Mouse (Mus musculus) adrenal gland, postnatal 25 days (tissue): ENCODE results near the gene Wdr20. TPM values are rescaled to one million over a fixed set of nuclear protein-coding genes. Genes with fewer than 3 reads are reported as not detected.
A peak's percentile ranks its signal among the peaks of the same experiment; 100 is the strongest.
"Not testable (repeated sequence)": the region's sequence is repeated elsewhere in the genome, so short reads cannot be mapped to it uniquely, and the experiment has no call there.

Experiments used
- DNase-seq: peaks from one replicate; pipeline ENCODE4 v3.0.0; 2021; ENCODE audit warnings: mixed read lengths
- total RNA-seq: library from RNA; stranded (reverse); gene quantifications from 2 replicates; pipeline ENCODE4 v1.2.3, GENCODE M21; 2021

Wdr20 gene
- total RNA-seq, 1 experiment from 2014 or later: 51.1 TPM

DNA sequence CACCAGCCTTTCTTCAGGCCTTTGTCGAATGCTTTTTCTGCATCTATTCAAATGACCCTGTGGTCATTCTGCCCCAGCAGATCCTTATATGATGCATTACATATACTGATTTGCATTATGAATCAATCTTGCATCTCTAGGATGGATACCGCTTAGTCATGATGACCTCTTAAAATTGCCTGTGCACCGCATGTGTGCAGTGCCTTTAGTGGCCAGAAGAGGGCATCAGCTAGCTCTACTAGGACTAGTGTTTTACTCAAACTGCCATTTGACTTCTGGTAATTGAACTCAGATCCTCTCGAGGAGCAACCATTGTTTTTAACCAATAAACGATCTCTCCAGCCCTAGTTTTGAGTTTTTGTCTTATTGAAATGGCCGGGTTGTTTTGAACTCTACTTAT lies 24.0 kb upstream of the Wdr20 start:
- no peak for DNase-seq

DNA sequence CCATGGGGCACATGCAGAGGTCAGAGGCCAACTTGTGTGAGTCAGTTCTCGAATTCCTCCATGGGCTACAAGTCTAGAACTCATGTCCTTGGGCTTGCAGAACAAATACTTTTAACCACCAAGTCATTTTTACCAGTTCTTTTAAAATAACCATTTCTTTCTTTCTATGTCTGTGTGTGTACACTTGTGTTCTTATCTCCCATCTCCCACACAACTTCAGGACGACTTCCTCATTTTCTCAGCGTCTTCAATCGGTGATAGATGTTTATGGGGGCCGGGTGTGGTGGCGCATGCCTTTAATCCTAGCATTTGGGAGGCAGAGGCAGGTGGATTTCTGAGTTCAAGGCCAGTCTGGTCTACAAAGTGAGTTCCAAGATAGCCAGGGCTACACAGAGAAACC lies 23.5 kb upstream of the Wdr20 start:
- no peak for DNase-seq

DNA sequence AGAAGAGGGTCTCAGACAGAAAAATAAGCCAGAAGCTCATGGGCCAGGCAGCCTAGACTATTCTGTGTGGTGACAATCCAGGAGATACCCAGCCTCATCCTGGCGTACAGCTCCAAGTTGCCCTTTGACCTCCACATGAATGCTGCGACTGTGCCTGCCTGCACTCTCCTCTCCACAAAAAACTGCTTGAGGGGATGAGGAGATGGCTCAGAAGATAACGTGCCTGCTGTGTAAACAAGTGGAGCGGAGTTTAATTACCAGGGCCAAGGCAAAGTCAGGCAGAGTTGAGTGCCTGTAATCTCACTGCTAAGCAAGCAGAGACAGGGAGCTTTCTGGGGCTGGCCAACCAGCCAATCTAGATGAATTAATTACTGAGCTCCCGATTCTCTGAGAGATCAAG lies 21.7 kb upstream of the Wdr20 start:
- DNase-seq: no peak

DNA sequence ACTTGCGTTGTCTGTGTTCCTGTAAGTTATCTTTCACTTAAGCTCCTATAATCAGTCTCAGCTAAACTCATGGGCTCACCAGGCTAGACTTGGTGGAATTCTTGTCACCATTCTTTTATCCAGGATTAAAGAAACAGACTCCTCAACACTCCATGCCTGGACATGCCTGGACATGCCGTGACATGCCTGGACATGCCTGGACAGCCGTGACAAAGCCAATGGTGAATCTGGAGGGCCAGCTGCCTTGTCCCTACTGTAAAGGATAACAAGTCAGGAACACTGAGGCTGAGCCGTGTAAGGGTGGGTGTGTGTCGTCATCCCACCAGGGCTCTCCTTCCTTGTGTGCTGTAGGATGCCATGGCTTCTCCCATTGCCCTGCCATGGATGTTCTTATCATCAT lies 12.7 kb upstream of the Wdr20 start:
- no peak for DNase-seq

DNA sequence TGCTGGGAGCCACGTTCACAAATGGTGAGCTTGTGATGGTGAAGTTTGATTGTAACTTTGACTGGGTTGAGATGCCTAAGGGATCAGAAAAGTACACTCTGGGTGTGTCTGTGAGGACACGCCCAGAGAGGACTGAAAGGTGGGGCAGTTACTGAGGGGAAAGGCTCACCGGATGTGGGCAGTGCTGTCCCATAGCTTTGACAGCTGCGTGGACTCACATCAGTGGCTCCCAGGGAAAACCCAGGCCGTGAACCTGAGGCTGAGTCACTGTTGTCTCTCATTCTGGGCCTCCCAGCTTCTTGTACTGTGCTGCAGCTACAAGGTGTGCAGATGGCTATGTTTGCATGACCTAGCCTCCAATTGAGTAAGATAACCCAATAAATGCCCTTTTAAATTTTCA lies 12.3 kb upstream of the Wdr20 start:
- no peak for DNase-seq

DNA sequence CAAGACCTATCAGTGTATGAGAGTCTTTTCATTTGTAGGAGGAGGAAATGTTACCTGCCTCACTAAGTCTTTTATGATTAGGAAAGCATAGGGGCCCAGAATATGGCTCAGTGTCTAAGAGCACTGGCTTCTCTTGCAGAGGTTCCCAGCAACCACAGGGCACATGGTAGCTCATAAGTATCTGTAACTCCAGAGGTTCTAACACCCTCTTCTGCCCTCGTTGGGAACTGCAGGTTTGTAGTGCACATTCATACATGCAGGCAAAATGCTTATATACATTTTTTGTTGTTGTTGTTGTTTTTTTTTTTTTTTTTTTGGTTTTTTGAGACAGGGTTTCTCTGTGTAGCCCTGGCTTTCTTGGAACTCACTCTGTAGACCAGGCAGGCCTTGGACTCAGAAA lies 11.3 kb upstream of the Wdr20 start:
- DNase-seq: no peak

DNA sequence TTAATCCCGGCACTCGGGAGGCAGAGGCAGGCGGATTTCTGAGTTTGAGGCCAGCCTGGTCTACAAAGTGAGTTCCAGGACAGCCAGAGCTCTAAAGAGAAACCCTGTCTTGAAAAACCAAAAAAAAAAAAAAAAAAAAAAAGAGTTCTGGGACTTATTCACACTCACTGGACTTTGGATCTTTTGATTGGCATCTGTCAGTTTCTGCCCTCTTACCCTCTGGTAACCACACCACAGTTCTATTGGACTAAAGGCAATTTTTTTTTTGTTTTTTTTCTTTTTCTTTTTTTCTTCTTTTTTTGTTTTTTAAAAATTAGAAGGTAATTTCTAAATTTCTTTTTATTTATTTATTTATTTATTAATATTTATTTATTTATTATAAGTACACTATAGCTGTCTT lies 4.5 kb upstream of the Wdr20 start:
- DNase-seq: not testable (repeated sequence)

DNA sequence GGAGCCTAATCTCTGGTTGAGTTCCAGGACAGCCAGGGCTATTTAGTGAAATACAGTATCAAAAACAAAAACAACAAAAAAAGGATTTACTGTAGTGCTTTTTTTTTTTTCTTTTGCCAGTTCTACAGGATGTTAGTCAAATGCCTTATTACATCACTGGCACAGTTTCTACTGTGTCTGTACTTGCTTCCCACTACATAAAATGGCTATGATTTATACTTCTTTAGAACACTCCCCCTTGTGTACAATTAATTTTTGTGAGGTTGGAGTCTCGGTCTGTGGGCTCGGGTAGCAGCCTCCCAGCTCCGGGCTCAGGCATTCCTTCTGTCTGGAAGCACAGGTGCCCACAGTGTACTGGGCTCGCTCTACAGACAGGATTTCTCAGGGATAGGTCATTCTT lies 1.1 kb upstream of the Wdr20 start:
- no peak for DNase-seq

DNA sequence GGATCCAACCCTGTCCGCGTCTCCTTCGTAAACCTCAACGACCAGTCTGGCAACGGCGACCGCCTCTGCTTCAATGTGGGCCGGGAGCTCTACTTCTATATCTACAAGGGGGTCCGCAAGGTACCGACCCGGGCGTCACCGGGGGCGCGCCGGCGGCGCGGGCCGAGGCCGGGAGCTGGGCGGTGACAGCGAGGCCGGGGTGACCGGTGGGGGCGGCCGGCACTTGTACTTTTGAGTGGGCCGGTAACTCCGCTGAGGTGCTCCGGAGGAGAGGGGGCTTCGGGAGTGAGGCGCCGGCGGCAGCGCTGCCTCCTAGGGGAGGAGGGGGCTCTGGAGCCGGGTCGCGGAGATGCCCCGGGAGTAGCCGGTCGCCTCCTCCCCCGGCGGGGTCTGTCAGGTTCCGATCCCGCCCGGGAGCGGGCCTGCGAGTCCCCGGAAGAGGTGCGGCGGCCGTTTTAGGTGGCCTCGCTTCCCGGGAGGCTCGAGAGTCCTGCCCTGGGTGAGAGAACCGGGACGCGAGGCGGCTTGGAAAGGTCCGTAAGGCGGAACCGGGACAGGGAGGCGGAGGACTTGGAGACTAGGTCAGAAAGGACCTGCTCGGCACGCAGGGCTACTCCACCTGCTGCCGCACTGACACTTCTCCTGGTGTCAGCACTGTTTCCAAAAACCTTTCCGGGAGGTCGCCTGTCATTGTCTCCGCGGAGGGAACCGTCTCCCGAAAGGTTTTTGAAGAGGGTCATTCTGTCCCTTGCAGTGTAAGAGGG lies 596 bp downstream of the Wdr20 start:
- DNase-seq: peak; percentile 41

DNA sequence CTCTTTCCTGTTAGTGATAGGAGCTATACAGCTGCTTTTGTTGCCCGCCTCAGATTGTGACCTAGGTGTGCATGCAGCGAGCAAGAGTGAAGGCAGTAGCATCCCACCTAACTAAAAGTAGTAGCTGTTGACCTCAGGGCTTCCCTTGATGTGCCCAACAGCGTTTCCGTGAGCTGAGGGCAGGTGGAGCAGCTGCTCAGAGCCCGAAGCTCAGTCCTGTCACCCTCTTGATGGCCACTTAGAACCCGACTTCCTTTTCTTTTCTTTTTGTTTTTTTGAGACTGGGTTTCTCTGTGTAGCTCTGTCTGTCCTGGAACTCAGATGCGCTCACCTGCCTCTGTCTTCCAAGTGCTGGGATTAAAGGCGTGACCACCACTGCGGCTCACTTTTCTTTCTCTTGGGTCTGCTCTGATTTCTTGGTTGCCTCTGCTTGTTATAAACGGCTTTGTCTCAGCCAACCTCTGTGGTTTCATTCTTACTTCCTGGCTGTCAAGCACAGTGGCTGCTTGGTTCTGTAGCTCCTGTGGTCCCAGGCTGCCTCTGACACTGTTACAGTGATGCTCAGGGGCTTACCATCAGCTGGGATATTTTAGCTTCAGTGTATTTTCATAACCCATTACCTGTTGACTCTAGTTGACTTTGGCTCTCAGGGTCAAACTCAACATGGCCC lies 13.2 kb downstream of the Wdr20 start:
- no peak for DNase-seq

DNA sequence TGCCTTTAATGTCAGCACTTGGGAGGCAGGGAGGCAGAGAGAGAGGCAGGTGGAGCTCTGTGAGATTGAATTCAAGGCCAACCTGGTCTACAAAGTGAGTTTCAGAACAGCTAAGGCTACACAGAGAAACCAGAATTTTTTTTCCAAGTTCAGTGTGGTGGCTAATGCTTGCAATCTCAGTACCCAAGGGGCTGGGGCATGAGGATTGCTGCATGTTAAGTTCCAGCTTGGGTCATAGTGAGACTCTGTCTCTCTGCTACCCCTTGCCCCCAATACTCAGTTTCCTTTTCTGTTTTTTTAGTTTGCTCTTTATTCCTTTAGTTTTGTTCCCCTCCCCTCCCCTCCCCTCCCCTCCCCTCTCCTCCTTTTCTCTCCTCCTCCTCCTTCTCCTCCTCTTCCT lies 15.0 kb downstream of the Wdr20 start:
- DNase-seq: no peak

DNA sequence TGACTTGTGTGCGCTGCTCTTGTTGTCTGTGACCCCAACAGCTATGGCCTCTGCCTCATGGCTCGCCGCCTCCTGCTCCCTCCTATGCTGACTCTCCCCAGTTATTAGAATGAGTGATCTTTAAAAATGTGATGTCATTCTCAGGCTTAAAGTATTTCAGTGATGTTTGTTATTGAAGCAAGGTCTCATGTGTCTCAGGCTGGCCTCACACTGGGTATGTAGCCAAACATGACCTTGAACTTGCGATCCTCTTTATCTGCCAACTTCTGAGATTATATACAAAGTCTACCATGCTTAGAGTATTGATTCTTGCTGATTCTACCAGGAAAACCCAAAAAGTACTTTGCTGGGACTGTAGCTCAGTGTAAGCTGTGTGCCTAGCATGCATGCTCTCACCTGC lies 16.2 kb downstream of the Wdr20 start:
- no peak for DNase-seq

DNA sequence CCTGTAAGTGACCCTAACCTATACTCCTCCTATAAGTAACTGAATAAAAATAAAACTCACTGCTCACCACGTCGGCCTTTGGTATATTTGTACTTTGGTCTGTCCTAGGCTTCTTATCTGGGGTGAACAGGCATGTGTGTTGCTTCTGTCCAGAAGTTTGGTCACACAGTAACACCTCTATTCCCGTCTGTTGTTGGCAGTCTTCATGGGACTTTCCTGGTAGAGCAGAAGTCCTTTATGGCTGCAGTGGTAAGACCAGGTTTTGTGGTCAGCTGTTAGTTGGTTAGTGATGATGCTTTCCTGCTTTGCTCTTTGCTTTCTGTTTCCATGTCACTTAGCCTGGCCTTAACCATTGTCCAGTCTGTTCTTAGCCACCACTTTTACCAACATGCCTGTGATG lies 19.4 kb downstream of the Wdr20 start:
- DNase-seq: no peak

DNA sequence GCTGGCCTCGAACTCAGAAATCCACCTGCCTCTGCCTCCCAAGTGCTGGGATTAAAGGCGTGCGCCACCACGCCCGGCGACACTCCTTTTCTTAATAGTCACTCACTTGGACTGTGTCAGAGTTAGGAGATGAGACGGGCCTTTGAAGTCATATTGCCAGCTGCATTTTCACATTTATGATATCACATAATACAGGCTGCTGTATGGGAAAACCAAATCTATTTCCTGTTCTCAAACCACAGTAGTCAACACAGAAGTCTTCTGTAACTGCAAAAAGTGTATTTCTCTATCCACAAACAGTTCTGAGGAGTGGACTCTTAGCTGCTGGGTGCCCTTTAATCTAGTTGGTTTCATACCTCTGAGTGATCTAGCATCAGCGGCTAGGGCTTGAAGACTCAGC lies 21.2 kb downstream of the Wdr20 start:
- DNase-seq: no peak

DNA sequence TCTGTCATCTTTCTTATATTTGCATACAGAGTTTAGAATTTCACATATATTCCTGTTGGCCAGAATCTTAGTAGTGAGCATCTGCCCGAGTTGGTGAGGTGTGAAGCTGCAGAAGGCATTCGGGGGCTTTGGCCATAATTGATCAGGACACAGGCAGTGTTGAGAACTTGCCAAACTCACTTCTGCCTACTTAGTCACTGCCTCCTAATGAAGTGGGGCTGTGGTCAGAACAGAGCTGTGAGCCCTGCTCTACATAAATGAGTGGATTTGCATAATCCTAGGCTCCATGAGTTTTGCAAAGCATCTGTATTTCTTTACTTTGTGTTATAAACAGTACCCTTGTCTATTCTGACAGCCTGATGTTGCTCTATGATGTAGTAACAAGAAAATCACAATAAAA lies 24.6 kb downstream of the Wdr20 start:
- no peak for DNase-seq

DNA sequence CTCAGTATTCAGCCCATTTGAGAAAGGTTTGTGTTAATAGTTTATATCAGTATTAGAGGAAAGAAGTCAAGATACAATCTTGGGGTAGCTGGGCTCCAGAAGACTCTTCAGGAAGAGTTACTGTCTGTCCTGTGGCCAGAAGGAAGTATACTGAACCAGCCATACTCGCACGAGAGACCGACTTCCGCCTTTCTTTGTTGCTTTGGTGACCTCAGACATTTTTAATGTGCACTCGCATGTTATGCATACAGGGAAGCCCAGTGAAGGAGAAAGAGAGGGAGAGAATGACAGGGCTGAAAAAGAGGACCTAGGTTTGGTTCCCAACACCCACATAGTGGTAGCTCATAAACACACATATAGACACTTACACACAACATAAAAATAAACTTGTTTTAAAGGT lies 26.8 kb downstream of the Wdr20 start:
- DNase-seq: no peak

DNA sequence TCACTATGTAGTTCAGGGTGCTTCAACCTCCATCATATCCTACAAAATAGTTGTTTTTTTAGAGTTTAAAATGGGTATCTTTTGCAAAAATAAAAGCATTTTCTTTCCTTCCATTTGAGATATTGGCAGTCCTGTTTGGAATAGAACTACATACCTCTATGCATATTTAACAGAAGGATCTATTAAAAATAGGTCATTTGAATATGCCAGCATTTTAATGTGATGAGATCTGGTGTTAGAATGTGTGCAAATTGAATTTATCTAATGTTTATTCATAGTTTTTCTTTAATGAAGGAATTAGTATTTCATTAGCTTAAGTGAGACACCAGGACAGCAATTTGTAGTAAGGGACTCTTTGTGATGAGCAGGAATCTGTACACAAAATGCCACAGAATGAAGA lies 30.8 kb downstream of the Wdr20 start:
- no peak for DNase-seq

DNA sequence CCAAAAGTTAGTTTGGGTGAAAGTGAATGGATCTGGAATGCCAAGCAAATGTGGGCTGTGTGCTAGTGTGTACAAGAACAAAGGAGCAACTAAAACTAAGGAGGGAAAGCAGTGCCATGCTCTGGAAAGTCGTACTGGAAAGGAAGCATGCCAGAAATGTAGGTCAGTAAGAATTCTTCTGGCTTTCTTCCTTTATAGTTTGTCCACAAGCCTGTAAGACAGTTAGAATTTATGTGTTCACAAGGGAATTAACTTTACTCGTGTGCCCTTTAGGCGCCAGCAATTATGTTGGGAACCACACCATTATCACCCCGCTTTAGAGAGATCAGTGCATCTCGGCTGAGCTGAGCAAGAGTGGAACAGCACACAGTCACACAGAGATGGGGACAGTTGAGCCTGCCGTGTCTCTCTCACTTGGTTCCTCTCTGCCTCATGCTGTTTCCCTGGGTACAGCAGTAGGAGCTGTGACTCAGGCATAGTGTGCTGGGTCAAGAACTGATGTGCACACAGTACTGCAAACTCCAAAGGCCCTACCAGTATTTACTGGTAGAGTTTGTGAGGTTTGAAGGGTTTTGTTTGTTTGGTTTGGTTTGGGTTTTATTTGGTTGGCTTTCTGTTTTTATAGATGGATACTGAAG lies 32.0 kb downstream of the Wdr20 start:
- DNase-seq: peak; percentile 8

DNA sequence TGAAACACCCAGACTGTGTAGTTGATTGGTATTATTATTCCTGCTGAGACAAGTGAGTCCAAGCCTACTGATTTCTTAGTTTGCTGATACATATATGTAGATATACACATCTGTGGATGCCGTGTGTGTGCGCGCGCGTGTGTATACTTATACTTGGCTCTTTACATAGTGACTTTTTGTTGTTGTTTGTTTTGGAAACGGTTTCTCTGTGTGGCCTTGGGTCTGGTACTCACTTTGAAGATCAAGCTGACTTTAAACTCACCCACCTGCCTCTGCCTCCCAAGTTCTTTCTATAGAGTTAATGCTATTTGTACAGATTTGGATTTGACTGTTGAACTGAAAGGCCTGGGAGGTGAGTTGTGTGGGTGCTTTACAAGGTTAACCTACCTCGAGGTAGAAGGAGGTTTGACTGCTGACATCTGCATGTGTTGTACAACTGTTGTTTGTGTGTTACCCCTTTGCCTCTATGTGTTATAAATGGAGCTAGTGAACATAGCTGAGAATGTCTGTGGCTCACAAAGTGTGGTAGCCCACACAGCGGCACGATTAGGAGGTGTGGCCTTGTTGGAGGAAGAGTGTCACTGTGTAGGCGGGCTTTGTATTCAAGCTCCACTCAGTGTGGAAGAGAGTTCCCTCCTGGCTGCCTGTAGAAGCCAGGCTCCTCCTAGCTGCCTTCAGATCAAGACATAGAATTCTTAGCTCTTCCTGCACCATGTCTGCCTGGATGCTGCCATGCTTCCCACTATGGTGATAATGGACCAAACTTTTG lies 32.9 kb downstream of the Wdr20 start:
- DNase-seq: no peak

DNA sequence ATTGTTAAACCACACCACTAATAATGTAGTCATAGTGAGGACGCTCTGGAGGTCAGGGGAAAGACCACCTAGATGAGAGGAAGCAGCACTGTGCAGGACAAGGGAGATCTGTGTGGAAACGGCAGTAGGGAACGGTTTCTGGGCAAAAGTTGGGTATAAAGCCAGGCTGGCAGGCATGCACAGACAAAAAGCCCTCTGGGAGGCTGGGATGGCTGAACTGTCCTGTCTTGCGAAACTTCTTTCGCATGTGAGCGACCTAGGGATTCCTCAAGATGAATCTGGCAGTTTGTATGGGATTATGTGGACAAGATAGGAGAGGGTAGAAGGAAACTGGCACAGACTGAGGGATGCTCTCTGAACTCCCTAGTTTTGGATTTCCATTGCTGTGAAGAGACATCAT lies 34.2 kb downstream of the Wdr20 start:
- DNase-seq: no peak

DNA sequence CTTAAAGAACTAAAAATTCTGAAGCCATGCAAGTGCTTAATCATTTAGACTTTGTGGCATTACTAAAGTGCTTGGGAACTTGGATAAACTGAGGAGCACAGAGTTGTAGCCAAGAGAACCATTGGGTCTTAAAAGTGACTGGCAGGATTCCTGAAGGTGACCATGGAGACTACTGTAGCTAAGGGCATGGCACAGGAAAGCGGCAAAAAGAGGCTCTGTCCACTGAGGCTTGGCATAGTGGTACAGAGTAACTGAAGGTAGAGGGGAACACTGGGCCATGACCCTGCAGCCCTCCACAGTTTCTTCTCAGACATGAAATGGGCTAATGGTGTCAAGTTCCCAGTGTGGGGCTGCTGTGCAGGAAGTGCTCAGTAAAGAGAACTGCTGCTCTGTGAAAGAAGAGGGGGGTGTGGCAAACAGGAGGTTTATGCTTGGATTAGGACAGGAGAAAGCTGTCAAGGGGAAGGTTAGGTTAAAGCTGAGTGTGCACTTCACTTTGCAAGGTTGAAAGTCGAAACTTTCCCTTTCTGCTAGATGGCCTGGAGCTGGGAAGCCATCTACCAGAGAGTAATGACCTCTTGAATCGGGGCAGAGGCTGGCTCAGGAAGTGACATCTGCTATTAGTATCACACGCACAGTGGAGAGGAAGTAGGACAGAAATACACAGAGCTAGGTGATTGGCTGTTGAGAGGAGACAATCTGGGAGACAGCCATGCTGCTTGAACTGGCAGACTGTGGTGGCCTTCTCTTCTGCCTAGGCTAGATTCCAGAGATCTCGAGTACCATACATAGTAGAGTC lies 38.1 kb downstream of the Wdr20 start:
- DNase-seq: no peak

DNA sequence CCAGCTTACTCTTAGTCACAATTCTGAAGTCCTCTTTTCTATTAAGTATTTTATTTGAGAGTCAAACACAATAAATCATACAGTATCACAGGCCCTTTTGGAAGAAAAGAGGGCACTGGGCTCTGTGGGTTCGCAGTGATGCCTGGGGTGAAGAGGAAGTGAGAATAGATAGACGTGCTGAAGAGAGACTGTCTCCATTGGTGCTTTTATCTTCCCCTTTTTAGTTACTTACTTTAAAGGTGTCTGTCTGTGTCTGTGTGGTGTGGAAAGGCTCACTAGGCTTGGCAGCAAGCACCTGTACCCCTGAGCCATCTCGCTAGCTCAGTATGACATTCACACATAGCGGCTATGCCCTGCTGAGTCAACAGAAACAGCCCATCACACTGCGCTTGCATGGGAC lies 40.1 kb downstream of the Wdr20 start:
- DNase-seq: no peak
